Comparison of ENCODE assay signal across 1 mouse cellular context in genomic region chr15:86051878-86052478, GRCm38 (mm10).
TF ChIP-seq lines count a peak whose summit lies in the region.

No protein-coding gene starts in this region.

TF ChIP-seq in MEL, 35 proteins besides CTCF, POLR2A, EP300 and RAD21 (continued from another document):
- TF ChIP-seq MAX (IDR thresholded peaks at IDR 0.05; ENCODE audit: low read length), result 0 out of 2 replicates have a peak, but pooled peaks have one; percentile 19
- no peak for TF ChIP-seq MEF2A (IDR thresholded peaks at IDR 0.05; ENCODE audit: extremely low read depth, insufficient replicate concordance, low read depth, low read length, poor library complexity, severe bottlenecking)
- no peak for TF ChIP-seq BHLHE40 (IDR thresholded peaks at IDR 0.05; ENCODE audit: borderline replicate concordance, low read depth, low read length)
- TF ChIP-seq ELF1 (IDR thresholded peaks at IDR 0.05; ENCODE audit: low read depth, low read length), result no peak
- peak; percentile 39 for TF ChIP-seq CHD2 (IDR thresholded peaks at IDR 0.05; ENCODE audit: low read length)
- TF ChIP-seq NELFE (IDR thresholded peaks at IDR 0.05; ENCODE audit: low read depth, low read length), result no peak
- TF ChIP-seq POLR2AphosphoS5 (IDR thresholded peaks at IDR 0.05; ENCODE audit: borderline replicate concordance, low read depth, low read length), result no peak
- 0 out of 2 replicates have a peak, but pooled peaks have one; percentile 28 for TF ChIP-seq MAZ (IDR thresholded peaks at IDR 0.05; ENCODE audit: low read depth, low read length)
- no peak for TF ChIP-seq USF1 (IDR thresholded peaks at IDR 0.05; ENCODE audit: low read depth, low read length)
- TF ChIP-seq GABPA (IDR thresholded peaks at IDR 0.05; ENCODE audit: low read depth, low read length), result no peak
- TF ChIP-seq UBTF (IDR thresholded peaks at IDR 0.05; ENCODE audit: borderline replicate concordance, insufficient read depth, low read depth, low read length), result no peak
- peak; percentile 84; the same call in 1 of the 2 replicates for TF ChIP-seq CHD1 (IDR thresholded peaks at IDR 0.05; ENCODE audit: low read depth, low read length)
- TF ChIP-seq JUND (IDR thresholded peaks at IDR 0.05; ENCODE audit: low read depth, low read length), result no peak
- TF ChIP-seq MYB (IDR thresholded peaks at IDR 0.05; ENCODE audit: low read depth, low read length), result no peak
- TF ChIP-seq MXI1 (IDR thresholded peaks at IDR 0.05; ENCODE audit: low read depth, low read length), result no peak; the same call in 1 of the 2 replicates
- TF ChIP-seq ETS1 (IDR thresholded peaks at IDR 0.05; ENCODE audit: low read depth, low read length), result peak; percentile 36; the same call in 1 of the 2 replicates
- no peak for TF ChIP-seq NRF1 (IDR thresholded peaks at IDR 0.05; ENCODE audit: insufficient read depth, low read depth, low read length, poor library complexity, severe bottlenecking)
